Mouse (Mus musculus) liver, postnatal 0 days (tissue): ENCODE data around the gene Shank3. TPM values are rescaled to one million over a fixed set of nuclear protein-coding genes. Genes with fewer than 3 reads are reported as not detected.

Experiments
- ATAC-seq: fragments of 200-750 bp; cut with Nextera tagmentation; 2 replicates; pipeline ENCODE4 v1.8.0; 2017; ENCODE audit warnings: mild to moderate bottlenecking, moderate library complexity
- DNase-seq: peaks from one replicate; pipeline ENCODE4 v3.0.0-alpha.2; 2016
- H3K27ac ChIP-seq: fragments of 300-500 bp; sonication (generic); 2 replicates; pipeline ENCODE4 v1.5.1; 2014; ENCODE audit warnings: antibody characterized with exemption, moderate library complexity, mild to moderate bottlenecking, low read depth
- H3K27me3 ChIP-seq: fragments of 300-500 bp; sonication (generic); 2 replicates; pipeline ENCODE4 v1.6.1; 2014; ENCODE audit warnings: low read length, control low read depth, mixed read lengths; ENCODE audit not compliant: insufficient read depth
- H3K36me3 ChIP-seq: fragments of 300-500 bp; sonication (generic); replicated peaks from 2 replicates; pipeline ENCODE4 v1.6.1; 2014; ENCODE audit warnings: mild to moderate bottlenecking, control low read depth, low read length, moderate library complexity, mixed read lengths; ENCODE audit not compliant: insufficient read depth
- H3K4me1 ChIP-seq: fragments of 300-500 bp; sonication (generic); 2 replicates; pipeline ENCODE4 v1.6.1; 2014; ENCODE audit warnings: antibody characterized with exemption, mild to moderate bottlenecking, control low read depth; ENCODE audit not compliant: insufficient read depth
- H3K4me2 ChIP-seq: fragments of 300-500 bp; sonication (generic); 2 replicates; pipeline ENCODE4 v1.6.1; 2014; ENCODE audit warnings: low read depth, mild to moderate bottlenecking, low read length, moderate library complexity, mixed read lengths
- H3K4me3 ChIP-seq: fragments of 300-500 bp; sonication (generic); 2 replicates; pipeline ENCODE4 v1.5.1; 2014; ENCODE audit warnings: low read depth, low read length
- H3K9ac ChIP-seq: fragments of 300-500 bp; sonication (generic); replicated peaks from 2 replicates; pipeline ENCODE4 v1.6.1; 2014; ENCODE audit warnings: mild to moderate bottlenecking, moderate library complexity
- H3K9me3 ChIP-seq: fragments of 300-500 bp; sonication (generic); 2 replicates; pipeline ENCODE4 v1.6.1; 2016; ENCODE audit warnings: mild to moderate bottlenecking, control low read depth, low read length, mixed read lengths
- CTCF ChIP-seq: sonication (generic); IDR thresholded peaks from 2 replicates; pipeline ENCODE4 v1.5.1; 2016; ENCODE audit warnings: antibody characterized with exemption, low read depth
- EP300 ChIP-seq: IDR thresholded peaks from 2 replicates; pipeline ENCODE4 v1.6.1; 2016; ENCODE audit warnings: antibody characterized with exemption, low read depth, mild to moderate bottlenecking
- WGBS: fragments of 180-500 bp; shearing (Covaris S2); extraction: QIAGEN DNeasy Blood & Tissue Kit; methylation state at CpG from one replicate; pipeline ENCODE4 v1.1.7; 2014; ENCODE audit not compliant: insufficient replicate concordance; 5-methylcytosine and 5-hydroxymethylcytosine counted together
- polyA plus RNA-seq: library from polyadenylated mRNA; unstranded; fragments of >200 nt; fragmentation: Nextera tagmentation; extraction: Ambion mirVana; gene quantifications from 2 replicates; pipeline ENCODE4 v1.2.1, GENCODE M21; 2015

Gene Shank3
- polyA plus RNA-seq, 1 experiment from 2014 or later: 0.81 TPM

- WGBS: 51% methylated on average over 40 of the region's 40 CpGs
- H3K27ac ChIP-seq: no peak overlapping the region
- 0 out of 2 replicates have a peak, but pooled peaks cover 3% of the 10 kb centered on the region for H3K27me3 ChIP-seq
- H3K9me3 ChIP-seq: no peaks in the 10 kb centered on the region
- ATAC-seq: no peak
- DNase-seq: no peak
- TF ChIP-seq CTCF (no peak), EP300 (no peak)
- H3K4me2 ChIP-seq: no peak overlapping the region
- H3K9ac ChIP-seq: no peak overlapping the region
- no peak overlapping the region for H3K4me3 ChIP-seq
- no peaks in the 10 kb centered on the region for H3K36me3 ChIP-seq
- H3K4me1 ChIP-seq: no peaks in the 10 kb centered on the region
Measured at GRCm38 (mm10) chr15:89557179-89557995, 58.0 kb downstream of the Shank3 start.

DNA sequence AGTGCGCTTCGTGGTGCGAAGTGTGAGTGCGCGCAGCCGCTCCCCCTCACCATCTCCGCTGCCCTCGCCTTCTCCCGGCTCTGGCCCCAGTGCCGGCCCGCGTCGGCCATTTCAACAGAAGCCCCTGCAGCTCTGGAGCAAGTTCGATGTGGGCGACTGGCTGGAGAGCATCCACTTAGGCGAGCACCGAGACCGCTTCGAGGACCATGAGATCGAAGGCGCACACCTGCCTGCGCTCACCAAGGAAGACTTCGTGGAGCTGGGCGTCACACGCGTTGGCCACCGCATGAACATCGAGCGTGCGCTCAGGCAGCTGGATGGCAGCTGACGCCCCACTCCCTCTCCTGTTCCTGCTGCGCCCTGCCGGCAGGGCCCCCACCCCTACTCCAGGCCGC lies 58.6 kb downstream of the Shank3 start:
- Histone ChIP-seq H3K4me3 (no peak overlapping the region), H3K9ac (no peak overlapping the region), H3K9me3 (no peaks in the 10 kb centered on the region), H3K27me3 (0 out of 2 replicates have a peak, but pooled peaks cover 3% of the 10 kb centered on the region), H3K36me3 (no peaks in the 10 kb centered on the region), H3K4me2 (no peak overlapping the region), H3K27ac (no peak overlapping the region), H3K4me1 (no peaks in the 10 kb centered on the region)
- ATAC-seq (no peak), DNase-seq (no peak)
- TF ChIP-seq EP300: no peak
- WGBS: 61% methylated on average over 34 of the region's 34 CpGs

GRCm38 (mm10) chr15:89559202-89559731 lies 59.8 kb downstream of the Shank3 start:
- Histone ChIP-seq H3K27ac (no peak overlapping the region), H3K4me2 (no peak overlapping the region), H3K27me3 (0 out of 2 replicates have a peak, but pooled peaks cover 3% of the 10 kb centered on the region), H3K9ac (no peak overlapping the region), H3K4me3 (no peak overlapping the region), H3K4me1 (no peaks in the 10 kb centered on the region), H3K9me3 (no peaks in the 10 kb centered on the region), H3K36me3 (no peaks in the 10 kb centered on the region)
- 53% methylated on average over 10 of the region's 10 CpGs for WGBS
- TF ChIP-seq CTCF: no peak
- no peak for TF ChIP-seq EP300
- no peak for ATAC-seq
- DNase-seq: no peak

DNA sequence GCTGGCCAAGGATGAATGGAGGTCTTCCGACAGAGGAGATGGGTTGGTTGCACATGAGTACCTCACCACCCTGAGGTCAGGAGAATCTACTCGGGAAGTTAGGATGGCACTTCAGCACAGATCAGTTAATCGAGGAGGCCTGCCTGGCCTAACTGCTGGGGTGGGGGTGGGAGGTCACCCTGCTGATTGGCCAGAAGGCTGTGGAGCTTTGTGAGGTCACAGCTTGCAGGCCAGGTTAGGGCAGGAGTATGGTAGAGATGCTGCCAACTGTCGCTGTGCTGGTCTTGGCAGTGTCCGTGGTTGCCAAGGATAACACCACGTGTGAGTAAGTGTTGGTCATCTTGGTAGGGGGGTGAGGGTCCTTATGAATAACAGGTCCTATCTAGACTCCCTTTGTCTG lies 68.7 kb downstream of the Shank3 start, which contains the start of gene Acr:
TSS of gene Acr (plus strand) at position 213 of the 400 bp plus-strand sequence.
- TF ChIP-seq EP300 (no peak), CTCF (no peak)
- Histone ChIP-seq H3K27ac (no peak within 1 kb of the TSS), H3K4me1 (no peaks in the 10 kb centered on the region), H3K27me3 (no peaks in the 10 kb centered on the region), H3K36me3 (no peaks in the 10 kb centered on the region), H3K9me3 (no peaks in the 10 kb centered on the region), H3K4me2 (no peak within 1 kb of the TSS), H3K4me3 (no peak within 1 kb of the TSS), H3K9ac (no peak within 1 kb of the TSS)
- ATAC-seq (no peak), DNase-seq (no peak)
- WGBS: 72% methylated on average over 6 of the region's 6 CpGs

DNA sequence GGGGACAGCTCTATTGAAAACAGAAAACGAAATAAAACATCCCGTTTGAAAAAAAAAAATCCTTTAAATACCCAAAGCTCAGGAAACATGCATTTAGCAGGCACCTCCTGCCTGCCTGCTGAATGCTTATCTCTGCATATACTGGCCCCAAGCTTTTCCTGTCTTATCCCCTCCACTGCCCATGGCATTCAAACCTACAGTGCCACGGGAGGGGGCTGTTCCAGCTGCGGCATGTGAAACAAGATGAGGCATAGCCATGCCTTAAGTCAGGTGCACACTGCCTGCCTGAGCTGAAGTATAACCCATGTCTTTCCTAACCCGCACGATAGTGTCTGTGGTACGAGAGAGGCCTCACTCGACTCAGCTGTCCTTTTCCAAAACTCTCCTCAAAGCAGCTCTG lies 72.7 kb downstream of the Shank3 start:
- Histone ChIP-seq H3K9me3 (no peaks in the 10 kb centered on the region), H3K4me3 (no peak overlapping the region), H3K9ac (no peak overlapping the region), H3K36me3 (no peaks in the 10 kb centered on the region), H3K27me3 (no peaks in the 10 kb centered on the region), H3K4me2 (no peak overlapping the region), H3K27ac (no peak overlapping the region), H3K4me1 (no peaks in the 10 kb centered on the region)
- no peak for TF ChIP-seq EP300
- 33% methylated on average over 8 of the region's 8 CpGs for WGBS
- DNase-seq (no peak), ATAC-seq (no peak)

DNA sequence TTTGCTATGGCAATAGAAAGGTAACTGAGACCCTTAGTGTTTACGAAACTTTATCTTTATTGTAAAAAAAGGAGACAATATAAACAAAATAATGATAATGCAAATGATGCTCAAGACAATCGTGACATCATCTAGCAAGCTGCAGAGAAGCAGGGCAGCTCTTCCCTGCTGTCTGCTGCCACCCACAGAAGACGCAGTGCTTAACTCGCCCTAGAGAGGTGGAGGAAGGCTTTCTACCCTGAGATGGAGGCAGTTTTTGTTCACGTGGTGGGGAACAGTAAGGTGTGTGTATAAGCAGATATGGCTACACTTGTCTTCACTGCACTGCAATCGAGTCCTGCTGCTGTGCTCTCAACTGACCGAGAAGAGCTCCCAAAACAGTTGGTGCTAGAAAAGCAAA lies 83.1 kb downstream of the Shank3 start:
- no peak overlapping the region for H3K4me2 ChIP-seq
- TF ChIP-seq CTCF (no peak), EP300 (no peak)
- H3K9ac ChIP-seq: no peak overlapping the region
- H3K4me3 ChIP-seq: no peak overlapping the region
- WGBS: 83% methylated on average over 7 of the region's 7 CpGs
- DNase-seq (no peak), ATAC-seq (no peak)
- no peak overlapping the region for H3K27ac ChIP-seq
- H3K9me3 ChIP-seq: no peaks in the 10 kb centered on the region
- H3K36me3 ChIP-seq: no peaks in the 10 kb centered on the region
- no peaks in the 10 kb centered on the region for H3K4me1 ChIP-seq
- H3K27me3 ChIP-seq: no peaks in the 10 kb centered on the region
